Mouse (Mus musculus) midbrain, postnatal 0 days (tissue): Measurements from ENCODE around the gene Olfr668. TPM values are rescaled to one million over a fixed set of nuclear protein-coding genes. Genes with fewer than 3 reads are reported as not detected.
A peak's percentile ranks its signal among the peaks of the same experiment; 100 is the strongest.
"Not testable (repeated sequence)": the region's sequence is repeated elsewhere in the genome, so short reads cannot be mapped to it uniquely, and the experiment has no call there.

Experiments used
- ATAC-seq: fragments of 200-750 bp; cut with Nextera tagmentation; 2 replicates; pipeline ENCODE4 v1.8.0; 2017; ENCODE audit warnings: moderate number of reproducible peaks, mild to moderate bottlenecking, moderate TSS enrichment, moderate library complexity; ENCODE audit not compliant: low FRiP score
- DNase-seq: peaks from one replicate; pipeline ENCODE4 v3.0.0-alpha.2; 2015; ENCODE audit warnings: low spot score
- H3K27ac ChIP-seq: fragments of 300-500 bp; sonication (generic); 2 replicates; pipeline ENCODE4 v1.5.1; 2014; ENCODE audit warnings: low read depth, mild to moderate bottlenecking, low read length, mixed read lengths
- H3K27me3 ChIP-seq: fragments of 300-500 bp; sonication (generic); 2 replicates; pipeline ENCODE4 v1.6.1; 2014; ENCODE audit warnings: low read length, control low read depth, mixed read lengths; ENCODE audit not compliant: insufficient read depth
- H3K36me3 ChIP-seq: fragments of 300-500 bp; sonication (generic); 2 replicates; pipeline ENCODE4 v1.6.1; 2014; ENCODE audit warnings: low read length, control low read depth, mixed read lengths; ENCODE audit not compliant: insufficient read depth
- H3K4me1 ChIP-seq: fragments of 300-500 bp; sonication (generic); 2 replicates; pipeline ENCODE4 v1.6.1; 2014; ENCODE audit warnings: mild to moderate bottlenecking, control low read depth, antibody characterized with exemption, low read length, mixed read lengths; ENCODE audit not compliant: insufficient read depth
- H3K4me2 ChIP-seq: fragments of 300-500 bp; sonication (generic); 2 replicates; pipeline ENCODE4 v1.6.1; 2014; ENCODE audit warnings: low read depth, mild to moderate bottlenecking, low read length, mixed read lengths; ENCODE audit not compliant: poor library complexity, severe bottlenecking
- H3K4me3 ChIP-seq: fragments of 300-500 bp; sonication (generic); 2 replicates; pipeline ENCODE4 v1.5.1; 2014; ENCODE audit warnings: low read depth, mild to moderate bottlenecking, low read length, moderate library complexity
- H3K9ac ChIP-seq: fragments of 300-500 bp; sonication (generic); replicated peaks from 2 replicates; pipeline ENCODE4 v1.6.1; 2014; ENCODE audit warnings: mild to moderate bottlenecking, low read length, moderate library complexity, mixed read lengths; ENCODE audit not compliant: poor library complexity, severe bottlenecking
- H3K9me3 ChIP-seq: fragments of 300-500 bp; sonication (generic); 2 replicates; pipeline ENCODE4 v1.6.1; 2016; ENCODE audit warnings: low read length, control low read depth
- CTCF ChIP-seq: IDR thresholded peaks from 2 replicates; pipeline ENCODE4 v1.5.1; 2016; ENCODE audit warnings: antibody characterized with exemption, mild to moderate bottlenecking
- WGBS: fragments of 180-500 bp; shearing (Covaris S2); extraction: QIAGEN DNeasy Blood & Tissue Kit; methylation state at CpG from one replicate; pipeline ENCODE4 v1.1.7; 2014; 5-methylcytosine and 5-hydroxymethylcytosine counted together
- polyA plus RNA-seq: library from polyadenylated mRNA; unstranded; fragments of >200 nt; fragmentation: Nextera tagmentation; extraction: Ambion mirVana; gene quantifications from 2 replicates; pipeline ENCODE4 v1.2.1, GENCODE M21; 2015
- total RNA-seq: library from RNA; depleted of rRNA; stranded (reverse); fragments of >200 nt; gene quantifications from 2 replicates; pipeline ENCODE4 v1.2.3, GENCODE M21; 2014; rRNA removed

The Olfr668 gene
- not detected in 2 replicates for total RNA-seq
- not detected in 2 replicates for polyA plus RNA-seq

DNA sequence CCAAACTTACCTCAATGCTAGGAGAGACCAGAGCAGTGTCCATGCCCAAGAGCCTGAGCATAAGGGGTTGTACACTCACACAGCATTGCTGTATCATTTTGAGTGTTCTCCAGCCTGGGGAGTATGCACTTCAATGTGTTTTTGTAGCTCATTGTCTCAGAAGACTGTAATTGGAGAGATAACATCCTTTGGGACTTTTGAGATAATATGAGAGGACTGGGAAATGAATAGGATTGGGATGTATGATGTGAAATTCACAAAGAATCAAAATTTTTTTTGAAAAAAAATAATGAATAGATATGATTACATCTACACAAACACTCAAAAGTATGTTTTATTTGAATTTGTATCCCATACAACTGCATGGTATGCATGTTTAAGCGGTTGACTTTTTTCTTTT is at the start of gene Olfr668:
Olfr668 (minus strand) TSS at position 101 of the 400 bp plus-strand sequence.
- Histone ChIP-seq H3K27ac (no peak within 1 kb of the TSS), H3K27me3 (no peaks in the 10 kb centered on the region), H3K4me1 (no peaks in the 10 kb centered on the region), H3K4me2 (no peak within 1 kb of the TSS), H3K4me3 (no peak within 1 kb of the TSS), H3K9ac (no peak within 1 kb of the TSS), H3K9me3 (no peaks in the 10 kb centered on the region), H3K36me3 (no peaks in the 10 kb centered on the region)
- no peak for ATAC-seq
- no peak for TF ChIP-seq CTCF
- 77% methylated on average over 1 of the region's 1 CpGs for WGBS
- no peak for DNase-seq

- 80% methylated on average over 2 of the region's 2 CpGs for WGBS
- H3K9me3 ChIP-seq, H3K4me2 ChIP-seq, ATAC-seq, H3K27me3 ChIP-seq, H3K9ac ChIP-seq, H3K27ac ChIP-seq, DNase-seq, H3K4me1 ChIP-seq, H3K36me3 ChIP-seq, H3K4me3 ChIP-seq: not testable (repeated sequence)
- peak; percentile 53 for TF ChIP-seq CTCF
These were observed 44.6 kb upstream of the Olfr668 start for GRCm38 (mm10) chr7:104972507-104972906.

DNA sequence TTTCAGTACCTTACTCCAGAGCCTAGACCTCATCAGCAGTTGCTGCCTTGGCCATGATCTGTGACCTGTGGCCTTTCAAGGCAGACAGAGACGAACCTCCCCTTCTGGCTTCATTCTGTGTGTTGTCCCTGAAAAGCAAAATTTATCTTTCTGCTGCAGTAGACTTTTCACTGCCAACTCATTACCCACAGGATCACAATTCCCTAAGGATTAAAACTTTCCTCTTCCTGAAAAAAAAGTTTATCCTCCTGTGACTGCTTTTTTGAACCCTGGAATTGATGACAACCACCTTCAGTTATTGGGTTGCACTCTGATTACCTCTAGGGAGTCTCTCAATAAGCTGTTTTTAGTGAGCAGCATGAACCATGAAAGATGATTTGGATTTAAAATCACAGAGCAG is 34.7 kb upstream of the Olfr668 start, which contains the start of gene Olfr670:
Olfr670 (minus strand) TSS at position 101 of the 400 bp plus-strand sequence.
- H3K27ac ChIP-seq = no peak within 1 kb of the TSS
- WGBS = 52% methylated on average over 1 of the region's 1 CpGs
- H3K4me3 ChIP-seq = no peak within 1 kb of the TSS
- DNase-seq (no peak), ATAC-seq (no peak)
- no peaks in the 10 kb centered on the region for H3K4me1 ChIP-seq
- H3K27me3 ChIP-seq = no peaks in the 10 kb centered on the region
- no peak for TF ChIP-seq CTCF
- H3K4me2 ChIP-seq = no peak within 1 kb of the TSS
- no peaks in the 10 kb centered on the region for H3K36me3 ChIP-seq
- H3K9me3 ChIP-seq = no peaks in the 10 kb centered on the region
- H3K9ac ChIP-seq = no peak within 1 kb of the TSS

DNA sequence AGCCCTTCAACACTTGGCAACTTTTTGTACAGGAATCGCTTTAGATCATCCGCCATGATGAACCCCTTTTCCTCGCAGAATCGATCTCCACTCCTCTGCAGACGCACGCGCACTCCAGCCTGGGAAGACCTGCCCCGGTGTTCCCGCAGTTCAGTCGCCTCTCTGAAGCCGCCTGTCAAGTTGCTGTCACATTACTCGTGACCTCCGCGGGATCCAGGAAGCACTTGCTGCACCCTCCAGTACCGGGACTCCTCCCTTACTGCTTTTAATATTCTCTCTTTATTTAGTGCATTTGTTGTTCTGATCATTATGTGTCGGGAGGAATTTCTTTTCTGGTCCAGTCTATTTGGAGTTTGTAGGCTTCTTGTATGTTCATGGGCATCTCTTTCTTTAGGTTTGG is 22.4 kb upstream of the Olfr668 start:
- 94% methylated on average over 16 of the region's 16 CpGs for WGBS
- H3K4me2 ChIP-seq, H3K27me3 ChIP-seq, H3K4me3 ChIP-seq, ATAC-seq, H3K36me3 ChIP-seq, DNase-seq, H3K27ac ChIP-seq, H3K9me3 ChIP-seq, H3K9ac ChIP-seq, H3K4me1 ChIP-seq: not testable (repeated sequence)

DNA sequence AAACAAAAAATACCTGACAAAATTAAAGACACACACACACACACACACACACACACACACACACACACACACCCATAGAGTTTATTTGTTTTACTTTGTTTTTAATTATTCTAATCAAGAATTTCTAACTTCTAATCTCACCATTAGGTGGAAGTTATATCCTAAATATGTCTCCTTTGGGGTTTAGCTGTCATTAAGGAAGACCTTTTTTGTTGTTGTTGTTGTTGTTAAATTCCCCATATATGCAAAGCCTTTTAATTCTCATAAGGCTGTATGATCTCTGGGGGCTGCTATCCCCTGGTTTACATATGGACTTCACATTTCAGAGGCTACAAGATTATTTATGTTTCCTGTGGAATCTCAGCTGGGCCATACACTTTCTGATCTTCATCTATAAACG is 6.1 kb upstream of the Olfr668 start, which contains the start of gene Olfr669:
Olfr669 (plus strand) TSS at position 301 of the 400 bp plus-strand sequence.
- no peak for TF ChIP-seq CTCF
- Histone ChIP-seq H3K9me3 (no peaks in the 10 kb centered on the region), H3K9ac (no peak within 1 kb of the TSS), H3K27ac (no peak within 1 kb of the TSS), H3K4me1 (no peaks in the 10 kb centered on the region), H3K4me3 (no peak within 1 kb of the TSS), H3K4me2 (no peak within 1 kb of the TSS), H3K36me3 (no peaks in the 10 kb centered on the region), H3K27me3 (no peaks in the 10 kb centered on the region)
- no peak for ATAC-seq
- 89% methylated on average over 1 of the region's 1 CpGs for WGBS
- DNase-seq = no peak

GRCm38 (mm10) chr7:104921382-104921781 is 6.5 kb downstream of the Olfr668 start, which contains the start of gene Olfr667:
Olfr667 (minus strand) TSS chr7:104921482.
- 91% methylated on average over 1 of the region's 1 CpGs for WGBS

More at GRCm38 (mm10) chr7:104921382-104921781, 6.5 kb downstream of the Olfr668 start, which contains the start of gene Olfr667:
- H3K36me3 ChIP-seq = no peaks in the 10 kb centered on the region
- H3K4me3 ChIP-seq = no peak within 1 kb of the TSS
- no peak for TF ChIP-seq CTCF
- no peak within 1 kb of the TSS for H3K27ac ChIP-seq
- ATAC-seq = no peak
- no peaks in the 10 kb centered on the region for H3K27me3 ChIP-seq
- no peak within 1 kb of the TSS for H3K9ac ChIP-seq
- no peak for DNase-seq
- no peaks in the 10 kb centered on the region for H3K4me1 ChIP-seq
- H3K4me2 ChIP-seq = no peak within 1 kb of the TSS
- H3K9me3 ChIP-seq = no peaks in the 10 kb centered on the region
